Mouse (Mus musculus) heart, embryonic 14.5 days (tissue): Measurements from ENCODE around the gene Gna14. TPM values are rescaled to one million over a fixed set of nuclear protein-coding genes. Genes with fewer than 3 reads are reported as not detected.

Experiments used
- ATAC-seq: fragments of 200-750 bp; cut with Nextera tagmentation; 2 replicates; pipeline ENCODE4 v1.8.0; 2017; ENCODE audit warnings: low read depth, moderate TSS enrichment; ENCODE audit not compliant: insufficient number of reproducible peaks, insufficient read depth, low FRiP score
- H3K27ac ChIP-seq, 2 experiments: fragments of 200-500 bp in 1 of 2; fragments of 300-500 bp in 1 of 2; sonication (generic) in 1 of 2; replicated peaks in 1 of 2; 2 replicates each; pipeline ENCODE4 v1.5.1; 2012 to 2014; ENCODE audit warnings: low read depth in 2 of 2, low read length in 2 of 2, control low read depth in 1 of 2, mild to moderate bottlenecking in 1 of 2, mixed read lengths in 1 of 2; ENCODE audit not compliant: control insufficient read depth in 1 of 2, insufficient read depth in 1 of 2
- H3K27me3 ChIP-seq: fragments of 300-500 bp; sonication (generic); 2 replicates; pipeline ENCODE4 v1.6.1; 2014; ENCODE audit warnings: mild to moderate bottlenecking, low read length, control low read depth; ENCODE audit not compliant: control insufficient read depth, insufficient read depth
- H3K36me3 ChIP-seq: fragments of 300-500 bp; sonication (generic); 2 replicates; pipeline ENCODE4 v1.6.1; 2014; ENCODE audit warnings: mild to moderate bottlenecking, control low read depth, low read length, mixed read lengths; ENCODE audit not compliant: control insufficient read depth, insufficient read depth
- H3K4me1 ChIP-seq, 2 experiments: fragments of 200-500 bp in 1 of 2; fragments of 300-500 bp in 1 of 2; sonication (generic) in 1 of 2; 2 replicates each; pipeline ENCODE4 v1.6.1; 2012 to 2014; ENCODE audit warnings: low read length in 2 of 2, control low read depth in 1 of 2, mixed read lengths in 1 of 2; ENCODE audit not compliant: control insufficient read depth in 2 of 2, insufficient read depth in 2 of 2
- H3K4me2 ChIP-seq: fragments of 300-500 bp; sonication (generic); 2 replicates; pipeline ENCODE4 v1.6.1; 2014; ENCODE audit warnings: mild to moderate bottlenecking, low read length
- H3K4me3 ChIP-seq, 2 experiments: fragments of 200-500 bp in 1 of 2; fragments of 300-500 bp in 1 of 2; sonication (generic) in 1 of 2; 2 replicates each; pipeline ENCODE4 v1.5.1; 2012 to 2014; ENCODE audit warnings: low read length in 2 of 2, mild to moderate bottlenecking in 2 of 2, control low read depth in 1 of 2, low read depth in 1 of 2, moderate library complexity in 1 of 2; ENCODE audit not compliant: control insufficient read depth in 1 of 2, insufficient read depth in 1 of 2
- H3K9ac ChIP-seq: fragments of 300-500 bp; sonication (generic); 2 replicates; pipeline ENCODE4 v1.6.1; 2014; ENCODE audit warnings: mild to moderate bottlenecking, low read length
- H3K9me3 ChIP-seq: fragments of 300-500 bp; sonication (generic); 2 replicates; pipeline ENCODE4 v1.6.1; 2016; ENCODE audit warnings: low read length, control low read depth; ENCODE audit not compliant: control insufficient read depth
- WGBS: fragments of 180-500 bp; shearing (Covaris S2); extraction: QIAGEN DNeasy Blood & Tissue Kit; methylation state at CpG from one replicate; pipeline ENCODE4 v1.1.7; 2014; 5-methylcytosine and 5-hydroxymethylcytosine counted together
- polyA plus RNA-seq: library from polyadenylated mRNA; unstranded; fragments of >200 nt; fragmentation: Nextera tagmentation; extraction: Ambion mirVana; gene quantifications from 2 replicates; pipeline ENCODE4 v1.2.1, GENCODE M21; 2014

Gene Gna14
- polyA plus RNA-seq, 1 experiment from 2014 or later: 0.78 TPM

- no peaks in the 10 kb centered on the region for H3K9me3 ChIP-seq
- H3K4me1 ChIP-seq: peaks cover 17 to 35% of the 10 kb centered on the region in 2 experiments
- no peak overlapping the region for H3K4me2 ChIP-seq
- no peak overlapping the region for H3K4me3 ChIP-seq
- peaks cover 21% of the 10 kb centered on the region for H3K27me3 ChIP-seq
- no peak overlapping the region for H3K9ac ChIP-seq
- H3K36me3 ChIP-seq: no peaks in the 10 kb centered on the region
- WGBS: 34% methylated on average over 4 of the region's 4 CpGs
- H3K27ac ChIP-seq: no peak overlapping the region
- no peak for ATAC-seq
Measured at GRCm38 (mm10) chr19:16439278-16439677, 3.7 kb downstream of the Gna14 start.

GRCm38 (mm10) chr19:16439834-16440233 is 4.3 kb downstream of the Gna14 start:
- Histone ChIP-seq H3K4me2 (no peak overlapping the region), H3K9me3 (no peaks in the 10 kb centered on the region), H3K27me3 (peaks cover 21% of the 10 kb centered on the region), H3K4me1 (peaks cover 17 to 35% of the 10 kb centered on the region in 2 experiments), H3K4me3 (no peak overlapping the region), H3K9ac (no peak overlapping the region), H3K36me3 (no peaks in the 10 kb centered on the region), H3K27ac (no peak overlapping the region)
- WGBS: 57% methylated on average over 13 of the region's 13 CpGs
- no peak for ATAC-seq

- H3K27me3 ChIP-seq: peaks cover 12% of the 10 kb centered on the region
- no peak overlapping the region for H3K4me2 ChIP-seq
- ATAC-seq: no peak
- no peaks in the 10 kb centered on the region for H3K9me3 ChIP-seq
- 93% methylated on average over 6 of the region's 6 CpGs for WGBS
- H3K27ac ChIP-seq: no peak overlapping the region
- peaks cover 14 to 22% of the 10 kb centered on the region in 2 experiments for H3K4me1 ChIP-seq
- no peak overlapping the region for H3K4me3 ChIP-seq
- H3K36me3 ChIP-seq: no peaks in the 10 kb centered on the region
- H3K9ac ChIP-seq: no peak overlapping the region
Measured at GRCm38 (mm10) chr19:16441329-16441728, 5.8 kb downstream of the Gna14 start.

GRCm38 (mm10) chr19:16443335-16443734 is 7.8 kb downstream of the Gna14 start:
- no peaks in the 10 kb centered on the region for H3K9me3 ChIP-seq
- no peak overlapping the region for H3K4me2 ChIP-seq
- no peak overlapping the region for H3K27ac ChIP-seq
- ATAC-seq: no peak
- 78% methylated on average over 5 of the region's 5 CpGs for WGBS
- H3K36me3 ChIP-seq: no peaks in the 10 kb centered on the region
- 0 out of 2 replicates have a peak, but pooled peaks cover 2% of the 10 kb centered on the region for H3K27me3 ChIP-seq
- H3K9ac ChIP-seq: no peak overlapping the region
- peaks cover 12 to 18% of the 10 kb centered on the region in 2 experiments for H3K4me1 ChIP-seq
- H3K4me3 ChIP-seq: no peak overlapping the region

GRCm38 (mm10) chr19:16446612-16447011 is 11.1 kb downstream of the Gna14 start:
- Histone ChIP-seq H3K4me2 (no peak overlapping the region), H3K9ac (no peak overlapping the region), H3K4me1 (peaks cover 2 to 7% of the 10 kb centered on the region in 2 experiments; a peak in 1 of 4 replicates), H3K4me3 (no peak overlapping the region), H3K27ac (no peak overlapping the region), H3K36me3 (no peaks in the 10 kb centered on the region), H3K27me3 (no peaks in the 10 kb centered on the region), H3K9me3 (no peaks in the 10 kb centered on the region)
- WGBS: 82% methylated on average over 6 of the region's 6 CpGs
- ATAC-seq: no peak

GRCm38 (mm10) chr19:16447832-16448621 is 12.5 kb downstream of the Gna14 start:
- 40% methylated on average over 6 of the region's 6 CpGs for WGBS
- no peaks in the 10 kb centered on the region for H3K27me3 ChIP-seq

GRCm38 (mm10) chr19:16448796-16449195 is 13.2 kb downstream of the Gna14 start:
- H3K4me3 ChIP-seq: no peak overlapping the region
- no peak overlapping the region for H3K27ac ChIP-seq

More at GRCm38 (mm10) chr19:16447832-16448621, 12.5 kb downstream of the Gna14 start:
- H3K4me3 ChIP-seq: no peak overlapping the region
- H3K36me3 ChIP-seq: no peaks in the 10 kb centered on the region
- no peak overlapping the region for H3K27ac ChIP-seq
- H3K9me3 ChIP-seq: no peaks in the 10 kb centered on the region
- H3K4me1 ChIP-seq: peaks cover 2 to 7% of the 10 kb centered on the region in 2 experiments; a peak in 1 of 4 replicates
- no peak overlapping the region for H3K4me2 ChIP-seq
- H3K9ac ChIP-seq: no peak overlapping the region
- ATAC-seq: no peak

More at GRCm38 (mm10) chr19:16448796-16449195, 13.2 kb downstream of the Gna14 start:
- no peaks in the 10 kb centered on the region for H3K9me3 ChIP-seq
- H3K9ac ChIP-seq: no peak overlapping the region
- WGBS: 72% methylated on average over 5 of the region's 5 CpGs
- no peak overlapping the region for H3K4me2 ChIP-seq
- H3K36me3 ChIP-seq: no peaks in the 10 kb centered on the region
- no peak for ATAC-seq
- no peaks in the 10 kb centered on the region for H3K27me3 ChIP-seq
- peaks cover 2 to 7% of the 10 kb centered on the region in 2 experiments; a peak in 1 of 4 replicates for H3K4me1 ChIP-seq
